Mouse (Mus musculus): ENCODE data around the gene Srgn.
A peak's percentile ranks its signal among the peaks of the same experiment; 100 is the strongest.
"Not testable (repeated sequence)": the region's sequence is repeated elsewhere in the genome, so short reads cannot be mapped to it uniquely, and the experiment has no call there.

Srgn gene

DNA sequence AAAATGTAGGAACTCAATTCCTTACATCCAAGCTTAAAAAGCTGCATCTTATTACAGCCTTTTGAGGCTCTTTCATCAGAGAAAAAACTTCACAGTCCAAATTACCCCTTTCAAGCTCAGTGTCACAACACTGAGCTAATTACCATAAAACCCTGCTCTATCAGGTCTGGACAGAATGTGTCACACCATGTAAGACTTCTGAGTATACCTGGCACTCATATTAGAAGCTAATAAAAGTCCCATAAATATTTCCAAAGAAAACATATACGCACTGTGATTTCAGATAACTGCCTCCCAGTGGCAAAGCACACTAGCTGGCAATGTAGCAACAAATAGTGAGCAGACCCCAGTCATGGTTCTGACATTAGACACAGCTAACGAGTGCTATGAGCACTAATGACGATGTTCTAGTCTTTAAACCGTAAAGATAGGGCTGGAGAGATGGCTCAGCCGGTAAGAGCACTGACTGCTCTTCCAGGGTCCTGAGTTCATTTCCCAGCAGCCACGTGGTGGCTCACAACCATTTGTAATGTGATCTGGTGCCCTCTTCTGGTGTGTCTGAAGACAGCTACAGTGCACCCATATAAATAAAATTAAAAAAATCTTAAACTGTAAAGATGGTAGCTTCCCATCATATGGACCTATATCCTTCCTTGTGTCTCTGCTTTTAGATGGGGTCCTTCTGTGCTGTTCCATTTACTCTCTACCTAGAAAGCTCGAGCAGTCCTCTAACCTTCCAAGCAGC, 46.0 kb downstream of the Srgn start:
- no peak for DNase-seq

DNA sequence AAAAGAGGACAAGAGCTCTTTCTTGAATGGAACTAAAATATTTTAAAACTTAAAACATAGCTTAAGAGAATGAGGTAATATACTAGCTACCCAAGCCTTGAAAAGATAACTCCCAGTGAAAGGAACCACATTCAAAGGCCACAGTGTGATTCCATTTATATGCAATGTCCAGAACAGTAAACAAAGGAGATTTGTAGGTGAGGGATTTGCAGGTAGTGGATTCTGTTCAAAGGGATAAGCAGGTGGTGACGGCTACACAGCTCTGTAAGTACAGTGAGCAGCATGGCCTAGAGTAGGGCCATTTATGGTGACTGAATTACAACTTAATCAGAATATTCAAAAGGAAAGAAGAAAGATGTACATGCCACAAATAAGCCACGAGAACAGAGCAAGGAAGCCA, 50.3 kb downstream of the Srgn start:
- DNase-seq = no peak

DNA sequence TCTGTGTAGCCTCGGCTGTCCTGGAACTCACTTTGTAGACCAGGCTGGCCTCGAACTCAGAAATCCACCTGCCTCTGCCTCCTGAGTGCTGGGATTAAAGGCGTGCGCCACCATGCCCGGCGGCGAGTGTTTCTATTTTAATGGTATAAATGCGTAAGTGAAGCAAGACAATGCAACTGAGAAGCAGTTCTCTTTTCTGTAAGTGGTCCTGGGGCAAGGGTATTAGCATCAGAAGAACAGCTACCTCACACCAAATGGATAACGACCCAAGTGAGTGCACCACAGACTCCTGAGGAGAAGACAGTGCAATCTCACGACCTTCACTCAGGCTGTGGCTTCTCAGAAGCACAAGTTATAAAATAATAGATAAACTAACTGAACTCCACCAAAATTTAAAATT, 52.3 kb downstream of the Srgn start:
- no peak for DNase-seq

DNA sequence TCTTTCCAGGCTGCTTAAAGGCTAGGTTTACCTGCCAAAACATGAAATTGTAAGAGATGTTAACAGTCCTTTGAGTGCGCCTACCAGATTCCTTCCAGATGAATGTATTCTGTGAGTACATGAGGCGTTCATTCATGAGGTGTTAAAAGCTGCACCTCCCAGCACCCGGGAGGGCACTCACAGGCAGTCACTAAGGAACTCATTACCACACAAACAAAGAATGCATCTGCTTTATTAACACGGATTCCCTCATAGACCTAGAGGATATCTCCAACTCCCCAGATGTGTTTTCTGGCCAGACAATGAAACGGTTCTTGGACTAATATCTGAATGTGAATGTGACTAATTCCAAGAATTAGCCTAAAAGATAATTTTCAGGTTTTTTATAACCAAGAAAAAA, 56.1 kb downstream of the Srgn start:
- no peak for DNase-seq

DNA sequence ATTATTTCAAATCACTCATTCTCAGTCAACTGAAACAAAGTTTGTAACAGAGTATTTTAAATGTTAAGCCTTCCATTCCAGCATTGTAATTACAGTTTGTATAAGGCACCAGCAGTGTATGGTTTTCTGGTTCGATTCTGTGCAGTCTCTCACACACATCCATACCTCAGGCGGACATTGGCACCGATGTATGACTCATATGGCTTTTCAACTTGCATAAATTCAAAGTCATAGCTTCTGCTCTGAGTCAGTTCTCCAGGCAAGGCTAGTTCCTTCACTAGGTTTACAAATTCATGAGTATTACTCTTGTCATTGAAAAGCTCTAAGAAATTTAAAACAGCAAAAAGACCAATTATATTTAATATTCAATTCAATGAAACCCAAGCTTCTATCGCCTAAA, 57.5 kb downstream of the Srgn start:
- no peak for DNase-seq

DNA sequence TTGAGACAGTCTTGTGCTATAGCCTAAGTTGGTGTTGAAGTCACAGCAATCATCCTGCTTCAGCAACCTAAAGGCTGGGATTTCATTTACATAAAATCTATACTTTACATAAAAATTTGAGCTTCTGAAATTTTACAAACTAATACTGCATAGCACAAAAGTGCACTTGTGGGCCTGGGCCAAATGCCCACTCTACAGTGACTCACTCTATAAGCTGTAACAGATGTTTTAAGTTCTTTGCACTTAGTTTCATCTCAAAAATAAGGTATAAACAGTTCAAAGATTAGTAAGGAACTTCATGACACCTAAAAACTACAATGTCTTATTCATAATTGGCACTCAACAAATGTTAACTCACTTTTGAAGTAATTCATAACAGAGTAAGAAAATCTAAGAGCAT, 65.9 kb downstream of the Srgn start:
- DNase-seq = no peak

DNA sequence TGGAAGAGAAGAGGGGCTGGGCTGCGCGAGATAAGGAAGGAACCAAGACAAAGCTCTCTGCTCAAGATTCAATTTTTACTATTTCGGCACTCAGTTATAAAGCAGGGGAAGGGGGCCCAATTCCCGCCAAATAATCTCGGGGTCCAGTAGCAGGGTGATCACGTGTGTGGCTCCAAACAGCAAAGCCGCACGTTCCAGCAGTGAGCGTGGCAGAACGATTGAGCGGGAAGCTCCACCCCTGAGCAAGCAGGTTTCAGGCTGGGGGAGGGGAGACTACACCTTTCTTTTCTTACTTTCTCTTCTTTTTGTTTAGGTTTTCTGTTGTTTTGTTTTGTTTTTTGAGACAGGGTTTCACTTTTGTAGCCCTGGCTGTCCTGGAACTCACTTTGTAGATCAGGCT, 75.2 kb downstream of the Srgn start:
- not testable (repeated sequence) for DNase-seq

DNA sequence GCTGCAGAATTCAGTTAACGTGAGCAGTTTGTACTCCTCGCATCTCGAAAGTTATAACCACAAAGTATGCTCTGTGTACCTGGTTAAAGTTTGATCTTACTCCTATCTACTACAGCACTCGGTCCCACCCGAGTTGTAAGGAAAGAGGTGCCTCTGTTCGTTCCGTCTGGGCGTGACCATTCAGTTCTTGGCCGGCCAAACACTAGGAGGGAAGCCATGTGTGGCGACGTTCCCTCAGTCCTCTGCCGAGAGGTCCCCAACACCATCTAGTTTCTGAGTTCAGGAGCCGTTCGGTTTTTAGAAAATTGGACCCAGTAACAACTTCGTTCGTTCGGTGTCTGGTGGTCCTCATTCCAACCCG, 77.0 kb downstream of the Srgn start:
- DNase-seq = no peak

DNA sequence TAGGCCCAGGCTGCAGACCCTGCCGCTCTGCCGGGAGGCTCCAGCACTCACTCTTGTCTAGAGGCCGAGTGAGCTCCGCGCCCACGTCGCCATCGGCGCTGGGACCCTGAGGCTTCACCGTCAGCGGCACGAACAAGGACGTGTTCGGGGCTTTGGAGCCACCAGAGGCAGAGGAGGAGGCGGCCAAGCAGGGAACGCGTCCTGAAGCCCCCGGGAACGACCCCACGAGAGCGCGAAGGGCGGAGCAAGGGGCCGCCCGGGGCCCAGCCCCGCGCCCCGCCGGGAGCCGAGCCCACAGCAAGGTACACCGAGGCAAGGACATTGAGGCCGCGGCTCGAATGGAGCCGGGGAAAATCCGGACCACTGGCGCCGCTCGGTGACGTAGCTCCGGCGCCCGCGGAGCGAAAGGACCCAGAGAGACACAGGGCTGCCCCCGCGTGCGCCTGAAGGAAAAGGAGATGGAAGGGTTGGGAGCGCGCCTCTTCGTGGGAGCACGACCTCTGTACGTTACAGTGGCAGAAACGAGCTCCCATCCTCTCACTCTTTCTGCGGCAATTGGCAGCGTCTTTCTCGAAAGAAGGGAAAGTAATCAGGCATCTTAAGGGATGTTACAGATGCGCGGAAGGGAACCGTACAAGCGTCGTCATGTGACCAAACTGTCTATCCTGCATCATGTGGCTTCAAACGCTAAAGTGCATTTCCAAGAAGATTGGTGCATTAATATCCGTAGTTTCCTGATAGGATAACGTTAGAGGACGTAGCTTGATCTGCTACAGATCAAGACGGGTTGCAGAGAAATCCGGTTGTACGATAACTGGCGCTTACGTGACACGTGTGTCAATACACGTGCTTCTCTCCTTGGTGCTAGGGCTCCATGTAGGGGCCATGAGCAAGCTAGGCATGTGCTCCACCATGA, 77.6 kb downstream of the Srgn start, which contains the start of the genes 4930507D05Rik and Supv3l1:
Gene 4930507D05Rik (plus strand): TSS at position 126 of the 916 bp plus-strand sequence.
Gene Supv3l1 (minus strand): TSS at position 375 of the 916 bp plus-strand sequence.
- DNase-seq = peak; percentile 95
